8 mouse cellular contexts compared by ENCODE assay signal in the genomic region with DNA sequence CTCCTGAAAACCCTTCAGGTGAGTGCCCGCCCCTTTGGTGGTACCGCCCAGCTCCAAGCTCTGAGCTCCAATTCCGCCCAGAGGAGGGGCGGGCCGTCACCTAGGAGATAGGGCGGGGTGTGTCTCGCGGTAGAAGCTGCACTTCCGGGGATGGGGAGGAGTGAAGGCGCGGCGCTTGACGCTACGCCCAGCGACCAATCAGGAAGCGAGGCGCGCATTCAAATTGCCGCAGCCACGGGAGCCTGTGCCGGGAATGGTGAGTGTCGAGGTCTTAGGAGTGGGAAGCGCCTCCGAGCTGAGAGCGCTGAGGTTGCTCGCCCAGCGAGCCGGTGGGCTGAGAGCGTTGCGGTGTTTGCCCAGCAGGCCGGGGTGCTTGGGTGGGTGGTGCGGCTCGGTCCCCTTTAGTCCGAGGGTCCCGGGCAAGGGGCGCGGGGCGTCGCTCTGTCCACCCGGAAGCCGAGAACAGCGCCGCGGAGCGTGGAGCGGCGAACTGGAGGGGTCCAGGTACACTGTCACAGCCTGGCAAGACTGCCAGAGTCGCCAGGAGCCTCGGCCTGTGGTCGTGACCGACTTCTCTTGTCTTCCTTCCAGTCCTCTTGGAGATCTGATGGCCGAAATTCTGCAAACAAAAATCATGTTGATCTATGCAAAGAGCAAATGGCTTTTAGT. TPM values are rescaled to one million over a fixed set of nuclear protein-coding genes. Genes with fewer than 3 reads are reported as not detected.
DNase-seq lines count a peak whose midpoint lies in the region; ATAC-seq and TF ChIP-seq lines count a peak whose summit lies in the region.

A gene (plus strand): TSS at position 201 of the 669 bp plus-strand sequence.

- H3K9ac ChIP-seq in forebrain, embryonic 14.5 days (ENCODE audit: low read length) = peak within 1 kb of the TSS; percentile 61

- H3K9me3 ChIP-seq in forebrain, embryonic 14.5 days (replicated peaks; ENCODE audit: control insufficient read depth, low read length) = no peaks in the 10 kb centered on the region

- intact Hi-C loops in heart, postnatal 25 days (cut with DNase I) = no loop called here

- H3K27me3 ChIP-seq in forebrain, embryonic 14.5 days (replicated peaks; ENCODE audit: control insufficient read depth, insufficient read depth, low read length) = no peaks in the 10 kb centered on the region

- H3K4me1 ChIP-seq in forebrain, embryonic 14.5 days (ENCODE audit: control insufficient read depth, insufficient read depth, low read length) = peaks cover 7% of the 10 kb centered on the region
- H3K4me1 ChIP-seq in lung, adult 2 months (ENCODE audit: control insufficient read depth, insufficient read depth, low read length) = no peaks in the 10 kb centered on the region

- H3K27ac ChIP-seq in forebrain, embryonic 14.5 days (ENCODE audit: low read depth, low read length) = no peak within 1 kb of the TSS

- WGBS in forebrain, embryonic 14.5 days = 1% methylated on average over 52 of the region's 52 CpGs
- WGBS in lung, adult 2 months = under 1% methylated on average over 52 of the region's 52 CpGs

- peak; percentile 99 for ATAC-seq in forebrain, embryonic 14.5 days
- ATAC-seq in neutrophil, adult 5-6 weeks (ENCODE audit: extremely low read depth, insufficient number of reproducible peaks, low FRiP score, poor library complexity, severe bottlenecking) = peak; percentile 100

- DNase-seq in ES-CJ7 (ENCODE audit: low read depth, low spot score) = peak; percentile 99
- peak; percentile 76 for DNase-seq in cerebellum, adult 11 months
- DNase-seq in forebrain, embryonic 14.5 days (ENCODE audit: low spot score) = peak; percentile 98
- DNase-seq in heart, postnatal 25 days (ENCODE audit: low spot score) = peak; percentile 83
- peak; percentile 86 to 92 for DNase-seq in layer of hippocampus, adult 18-20 months (ENCODE audit: low spot score in 2 of 2)
- peak; percentile 93 for DNase-seq in lung, adult 2 months
- peak; percentile 94 for DNase-seq in thymus, adult 18-20 months

- 0 out of 2 replicates have a peak, but pooled peaks cover 10% of the 10 kb centered on the region for H3K36me3 ChIP-seq in forebrain, embryonic 14.5 days (ENCODE audit: control insufficient read depth, insufficient read depth, low read length)

- TF ChIP-seq POLR2A in lung, adult 2 months (IDR thresholded peaks at IDR 0.05; ENCODE audit: borderline replicate concordance, extremely low read depth, low read depth, low read length) = no peak

- no peak for TF ChIP-seq CTCF in lung, adult 2 months (IDR thresholded peaks at IDR 0.05; ENCODE audit: insufficient read depth, low read length)

- H3K4me2 ChIP-seq in forebrain, embryonic 14.5 days (ENCODE audit: low read length) = peak within 1 kb of the TSS; percentile 84

- H3K4me3 ChIP-seq in forebrain, embryonic 14.5 days (ENCODE audit: low read depth, low read length) = peak within 1 kb of the TSS; percentile 50
- H3K4me3 ChIP-seq in lung, adult 2 months (replicated peaks; ENCODE audit: extremely low read depth, low read depth, low read length) = peak within 1 kb of the TSS; percentile 52

RNA-seq across cellular contexts. Expression of the gene that starts here (rescaled TPM):
- polyA plus RNA-seq in forebrain, embryonic 14.5 days (2014; fragmentation: Nextera tagmentation; extraction: Ambion mirVana) = 3.2 and 3.5 TPM in 2 replicates
- total RNA-seq in heart, postnatal 25 days (2021) = under 1 TPM; 0.18 to 0.31 TPM
- total RNA-seq in layer of hippocampus, adult 18-20 months (2021) = under 1 TPM; 0.13 to 0.20 TPM
- 0.07 and 0.25 TPM in 2 replicates for polyA plus RNA-seq in lung, adult 2 months (2012; rRNA removed)
- total RNA-seq in neutrophil, adult 5-6 weeks (2017) = 0.12 TPM in 2 replicates

Comparison
In these comparisons a context has a peak if more than half of its experiments do, and no peak if none do; other contexts are left out.
1. Peak in DNase-seq in heart, postnatal 25 days; RNA of the gene not detected or under 1 TPM.
2. Peak in DNase-seq in layer of hippocampus, adult 18-20 months; RNA of the gene not detected or under 1 TPM.
3. Peak in DNase-seq and H3K4me3 ChIP-seq in lung, adult 2 months; RNA of the gene not detected or under 1 TPM.
4. Peak in ATAC-seq in neutrophil, adult 5-6 weeks; RNA of the gene not detected or under 1 TPM.